In the genomic region with DNA sequence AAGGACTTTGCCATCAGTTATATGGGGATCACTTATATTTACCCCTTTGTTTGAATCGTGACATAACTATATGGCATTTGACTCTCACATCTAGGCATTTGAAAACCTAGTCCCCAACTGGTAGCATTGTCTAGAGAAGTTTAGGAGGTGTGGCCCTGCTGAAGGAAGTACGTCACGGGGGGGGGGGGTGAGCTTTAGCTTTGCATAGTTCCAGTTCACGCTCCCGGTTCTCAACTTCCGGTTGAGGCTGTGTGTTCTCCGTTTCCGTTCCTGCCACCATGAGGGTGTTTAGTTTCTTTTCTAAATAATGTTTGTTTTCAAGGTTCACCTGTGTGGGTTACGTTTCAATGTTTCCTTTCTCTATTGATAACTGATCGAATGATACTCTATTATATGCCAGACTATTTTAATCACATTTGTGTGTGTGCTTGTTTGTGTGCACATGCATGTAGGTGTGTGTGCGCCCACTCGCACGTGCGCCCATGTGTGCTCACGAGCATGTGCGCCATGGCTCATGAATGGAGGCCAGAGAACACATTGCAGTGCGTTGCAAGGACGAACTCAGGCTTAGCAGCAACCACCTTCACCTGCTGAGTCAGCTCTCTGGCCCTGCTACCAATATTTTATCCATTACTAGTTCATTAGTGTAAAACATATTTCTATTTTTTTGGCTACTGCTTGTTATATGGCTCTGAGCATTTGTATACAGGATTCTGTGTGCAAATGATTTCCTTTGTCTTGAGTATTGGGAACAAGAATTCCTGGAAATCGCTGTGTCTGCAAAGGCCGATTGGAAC, we compare ENCODE assay signal across 28 mouse cellular contexts. TPM values are rescaled to one million over a fixed set of nuclear protein-coding genes. Genes with fewer than 3 reads are reported as not detected.
"Had no signal": no experiment of that assay in that cellular context is flagged by ENCODE, and none has a peak within 500 bp of the region (broad histone marks: within the 10 kb centered on the region; RNA-seq: fewer than 3 reads in every experiment).

No protein-coding gene starts in this region.

- H3K9me3 ChIP-seq: kidney, embryonic 15.5 days; limb, embryonic 13.5 days; liver, embryonic 13.5 days; midbrain, embryonic 15.5 days; neural tube, embryonic 12.5 days; neural tube, embryonic 15.5 days had no signal

- H3K4me2 ChIP-seq: kidney, embryonic 15.5 days; limb, embryonic 13.5 days; liver, embryonic 13.5 days; midbrain, embryonic 12.5 days; midbrain, embryonic 15.5 days; neural tube, embryonic 12.5 days; neural tube, embryonic 15.5 days had no signal

- H3K27ac ChIP-seq: kidney, embryonic 15.5 days; left cerebral cortex, adult 2 months; liver, embryonic 13.5 days; macrophage; midbrain, embryonic 12.5 days; midbrain, embryonic 15.5 days; neural tube, embryonic 12.5 days; neural tube, embryonic 15.5 days had no signal

- H3K4me1 ChIP-seq: kidney, embryonic 15.5 days; midbrain, embryonic 12.5 days; midbrain, embryonic 15.5 days; neural tube, embryonic 12.5 days had no signal

- DNase-seq: kidney, adult 11 months; kidney, adult 8-10 months; kidney, postnatal 10 days; kidney, postnatal 4 days; layer of hippocampus, adult 9-11 months; layer of hippocampus, postnatal 36 days; liver; liver, embryonic 13.5 days; lung, adult 2 months; thymus, adult 18-20 months; thymus, postnatal 14 days; thymus, postnatal 4 days had no signal

- ATAC-seq: midbrain, embryonic 15.5 days had no signal

- H3K36me3 ChIP-seq: limb, embryonic 13.5 days; midbrain, embryonic 12.5 days; midbrain, embryonic 15.5 days; neural tube, embryonic 12.5 days; neural tube, embryonic 15.5 days had no signal

- H3K9ac ChIP-seq: kidney, embryonic 15.5 days; limb, embryonic 13.5 days; liver, embryonic 13.5 days; midbrain, embryonic 12.5 days; midbrain, embryonic 15.5 days; neural tube, embryonic 12.5 days; neural tube, embryonic 15.5 days had no signal

- H3K4me3 ChIP-seq: kidney, embryonic 15.5 days; left cerebral cortex, adult 2 months; limb, embryonic 13.5 days; liver, embryonic 13.5 days; midbrain, embryonic 12.5 days; midbrain, embryonic 15.5 days; neural tube, embryonic 12.5 days; neural tube, embryonic 15.5 days had no signal

- H3K27me3 ChIP-seq: kidney, embryonic 15.5 days; limb, embryonic 13.5 days; liver, embryonic 13.5 days; midbrain, embryonic 12.5 days; midbrain, embryonic 15.5 days; neural tube, embryonic 12.5 days; neural tube, embryonic 15.5 days had no signal

RNA-seq across cellular contexts. Expression of gene Prss48, which starts 23.2 kb away (rescaled TPM):
- total RNA-seq: layer of hippocampus, adult 18-20 months; layer of hippocampus, postnatal 36 days; left cerebral cortex, adult 2 months; left cerebral cortex, postnatal 10 days; left cerebral cortex, postnatal 36 days; megakaryocyte, adult 5-6 weeks had no signal
- polyA plus RNA-seq: limb, embryonic 13.5 days; liver, embryonic 13.5 days; liver, embryonic 16.5 days; lung, adult 2 months; macrophage; midbrain, embryonic 12.5 days; midbrain, embryonic 15.5 days; neural tube, embryonic 12.5 days; neural tube, embryonic 15.5 days; small intestine, adult 2 months; spleen, adult 2 months; stomach, embryonic 16.5 days had no signal
